Mouse (Mus musculus): Measurements from ENCODE around the gene Idh2.

Gene Idh2

DNA sequence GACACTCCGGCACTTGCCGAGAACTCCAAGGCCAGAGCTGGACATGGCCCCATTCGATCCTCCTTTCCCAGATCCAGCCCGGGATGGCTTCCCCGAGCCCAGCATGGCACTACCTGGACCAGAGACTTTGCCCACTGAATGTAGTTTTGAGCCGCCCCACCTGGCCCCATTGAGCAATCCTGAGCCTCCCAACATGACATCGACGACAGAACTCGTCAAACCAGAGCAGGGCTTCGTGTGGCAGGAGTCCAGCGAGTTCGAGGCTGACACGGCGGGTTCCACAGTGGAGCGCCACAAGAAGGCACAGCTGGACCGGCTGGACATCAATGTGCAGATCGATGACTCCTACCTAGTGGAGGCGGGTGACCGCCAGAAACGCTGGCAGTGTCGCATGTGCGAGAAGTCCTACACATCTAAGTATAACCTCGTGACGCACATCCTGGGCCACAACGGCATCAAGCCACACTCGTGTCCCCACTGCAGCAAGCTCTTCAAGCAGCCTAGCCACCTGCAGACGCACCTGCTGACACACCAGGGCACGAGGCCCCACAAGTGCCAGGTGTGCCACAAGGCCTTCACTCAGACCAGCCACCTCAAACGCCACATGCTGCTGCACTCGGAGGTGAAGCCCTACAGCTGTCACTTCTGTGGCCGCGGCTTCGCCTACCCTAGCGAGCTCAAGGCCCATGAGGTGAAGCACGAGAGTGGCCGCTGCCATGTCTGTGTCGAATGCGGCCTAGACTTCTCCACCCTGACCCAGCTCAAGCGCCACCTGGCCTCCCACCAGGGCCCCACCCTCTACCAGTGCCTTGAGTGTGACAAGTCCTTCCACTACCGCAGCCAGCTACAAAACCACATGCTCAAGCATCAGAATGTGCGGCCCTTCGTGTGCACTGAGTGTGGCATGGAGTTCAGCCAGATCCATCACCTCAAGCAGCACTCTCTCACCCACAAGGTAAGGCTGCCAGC is 33.3 kb downstream of the Idh2 start:
- no peak for DNase-seq

GRCm38 (mm10) chr7:80078792-80079301 is 36.3 kb downstream of the Idh2 start:
- DNase-seq: no peak

DNA sequence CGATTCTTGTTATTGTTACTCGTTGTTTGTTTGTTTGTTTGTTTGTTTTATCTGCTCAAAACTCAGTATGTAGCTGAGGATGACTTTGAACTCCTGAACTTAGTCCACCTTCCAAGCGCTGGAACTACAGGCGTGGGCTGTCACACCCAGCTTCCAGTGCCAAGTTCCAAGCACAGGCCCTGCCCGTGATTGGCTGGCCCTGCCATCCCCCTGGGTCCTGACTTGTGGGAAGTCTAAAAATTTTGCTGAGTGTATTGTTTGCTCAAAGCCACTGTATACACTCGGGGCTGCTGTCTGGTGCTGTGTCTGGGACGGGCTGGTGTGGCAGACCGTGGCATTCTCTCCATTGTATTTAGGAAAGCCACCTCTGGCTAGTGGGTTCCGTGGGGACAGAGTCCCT is 37.4 kb downstream of the Idh2 start:
- DNase-seq: no peak

DNA sequence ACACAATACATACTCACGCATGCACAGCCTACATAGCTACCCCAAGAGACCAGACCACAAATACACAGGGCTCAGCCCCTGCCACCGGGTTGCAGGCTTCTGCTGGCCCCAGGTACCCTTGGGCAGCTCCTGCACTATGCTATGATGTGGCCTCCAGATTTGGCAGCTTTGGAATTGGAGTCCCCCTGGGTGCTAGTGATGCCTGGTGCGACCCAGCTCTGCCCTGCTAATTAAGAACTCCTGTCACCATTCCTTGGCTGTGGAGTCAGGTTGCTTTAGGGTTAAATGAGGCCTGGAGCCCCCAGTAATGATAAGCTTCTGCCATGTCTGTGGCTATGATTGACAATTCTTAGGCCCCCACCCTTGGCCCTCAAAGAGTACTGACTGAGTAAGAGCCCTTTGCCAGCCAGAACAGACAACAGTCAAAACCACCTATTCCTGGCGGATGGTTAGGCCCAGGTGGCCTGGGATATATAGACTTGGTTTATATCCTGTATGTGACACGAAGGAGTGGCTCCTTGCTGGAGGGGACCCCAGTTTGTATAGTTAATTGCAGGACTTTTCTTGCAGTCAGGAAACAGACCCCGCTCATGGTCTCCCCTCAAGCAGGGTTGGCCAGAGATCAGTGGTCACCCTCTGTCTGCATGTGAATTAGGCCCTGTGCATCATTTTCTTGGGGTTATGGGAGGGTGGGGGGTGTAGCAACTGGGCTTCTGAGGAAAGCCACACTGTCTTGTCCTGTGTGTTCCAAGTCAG is 38.1 kb downstream of the Idh2 start:
- no peak for DNase-seq

DNA sequence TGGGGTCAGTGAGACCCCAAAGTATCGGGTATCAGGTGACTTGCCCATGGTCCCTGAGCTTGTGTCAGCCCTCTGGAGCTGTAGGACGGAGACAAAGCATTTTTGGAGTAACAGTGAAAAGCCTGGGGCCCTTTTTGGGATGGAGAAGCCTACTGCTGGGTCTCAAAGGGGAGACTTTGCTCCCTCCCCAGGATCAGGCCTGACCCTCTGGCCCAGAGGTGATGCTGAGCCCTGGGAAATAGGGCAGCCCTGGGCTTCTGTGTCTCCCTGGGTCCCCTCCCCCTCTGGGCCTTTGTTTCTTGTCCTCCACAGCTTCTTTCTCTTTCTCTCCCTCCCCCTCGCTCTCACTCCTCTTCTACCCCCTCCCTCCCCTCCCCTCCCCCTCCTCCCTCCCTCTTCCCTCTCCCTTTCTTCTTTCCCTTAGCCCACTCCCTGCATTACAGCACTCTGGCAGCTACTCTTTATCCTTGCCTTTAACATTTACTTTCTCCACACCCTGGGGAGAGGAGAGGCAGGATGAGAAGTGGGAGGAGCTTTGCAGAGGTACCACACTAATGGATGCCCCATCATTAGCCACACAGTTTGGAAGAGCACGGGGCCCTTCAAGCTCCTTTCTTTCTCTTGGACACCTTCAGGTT is 39.1 kb downstream of the Idh2 start:
- DNase-seq: no peak

DNA sequence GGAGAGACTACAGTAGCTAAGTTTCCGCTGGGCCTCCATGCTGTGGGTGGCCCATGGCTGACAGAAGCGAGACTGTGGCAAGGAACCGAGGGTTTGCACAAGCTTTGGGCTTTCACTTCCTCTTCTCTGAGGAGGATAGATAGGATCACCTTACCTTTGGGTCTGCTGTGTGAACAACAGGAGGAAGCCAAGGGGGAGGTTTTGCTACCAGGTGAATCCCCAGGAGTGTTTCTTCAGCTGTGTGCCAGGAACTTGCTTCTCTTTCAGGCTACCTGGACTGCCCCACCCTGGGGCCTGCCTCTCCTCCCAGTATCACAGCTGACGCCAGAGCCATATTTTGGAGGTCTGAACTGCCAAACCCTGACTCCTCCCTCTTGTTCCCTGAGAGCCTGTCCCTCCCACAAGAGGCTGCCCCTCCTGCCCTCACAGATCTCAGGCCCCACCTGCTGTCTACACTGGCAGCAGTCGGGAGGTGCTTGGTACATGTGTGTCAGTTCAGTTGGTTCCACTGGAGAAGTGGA is 40.2 kb downstream of the Idh2 start:
- peak in 1 of 2 experiments; percentile 46 for DNase-seq

DNA sequence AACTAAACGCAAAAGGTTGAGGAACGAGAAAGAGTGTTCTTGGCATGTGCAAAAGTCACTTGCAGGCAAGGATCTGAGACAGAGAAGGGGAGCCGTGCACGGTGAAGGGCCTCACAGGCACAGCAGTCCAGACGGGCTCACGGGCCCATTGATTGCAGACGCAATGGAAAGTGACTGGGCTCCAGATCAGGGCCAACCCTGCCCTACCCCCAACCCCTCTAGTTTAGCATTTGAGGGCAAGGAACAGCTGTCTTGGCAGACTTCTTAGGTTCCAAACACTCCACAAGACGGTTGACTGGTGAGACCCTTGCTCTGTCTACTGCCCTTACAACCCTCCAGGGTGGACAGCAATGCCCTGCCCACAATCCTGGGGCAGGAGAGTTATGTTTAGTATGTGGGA is 41.7 kb downstream of the Idh2 start:
- DNase-seq: no peak

DNA sequence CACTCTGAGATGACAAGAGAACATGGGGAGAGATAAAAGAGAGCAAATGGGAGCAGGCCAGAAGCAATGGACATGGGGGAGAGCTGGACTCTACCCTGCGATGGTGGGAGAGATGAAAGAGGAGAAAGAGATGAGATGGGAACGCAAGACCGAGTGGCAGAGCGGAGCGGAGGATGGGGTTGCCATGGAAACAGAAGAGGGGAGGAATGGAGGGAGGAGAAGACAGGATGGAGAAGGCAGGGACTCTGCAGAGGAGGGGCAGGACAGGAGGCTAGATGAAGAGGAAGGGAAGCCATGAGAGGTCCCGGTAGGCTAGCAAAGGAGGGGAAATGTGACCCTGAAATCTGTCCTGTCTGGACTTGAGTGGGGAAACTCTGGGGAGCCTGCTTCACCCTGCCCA is 42.9 kb downstream of the Idh2 start:
- DNase-seq: no peak

- no peak for DNase-seq
Observed at GRCm38 (mm10) chr7:80071209-80071608, 44.0 kb downstream of the Idh2 start.

DNA sequence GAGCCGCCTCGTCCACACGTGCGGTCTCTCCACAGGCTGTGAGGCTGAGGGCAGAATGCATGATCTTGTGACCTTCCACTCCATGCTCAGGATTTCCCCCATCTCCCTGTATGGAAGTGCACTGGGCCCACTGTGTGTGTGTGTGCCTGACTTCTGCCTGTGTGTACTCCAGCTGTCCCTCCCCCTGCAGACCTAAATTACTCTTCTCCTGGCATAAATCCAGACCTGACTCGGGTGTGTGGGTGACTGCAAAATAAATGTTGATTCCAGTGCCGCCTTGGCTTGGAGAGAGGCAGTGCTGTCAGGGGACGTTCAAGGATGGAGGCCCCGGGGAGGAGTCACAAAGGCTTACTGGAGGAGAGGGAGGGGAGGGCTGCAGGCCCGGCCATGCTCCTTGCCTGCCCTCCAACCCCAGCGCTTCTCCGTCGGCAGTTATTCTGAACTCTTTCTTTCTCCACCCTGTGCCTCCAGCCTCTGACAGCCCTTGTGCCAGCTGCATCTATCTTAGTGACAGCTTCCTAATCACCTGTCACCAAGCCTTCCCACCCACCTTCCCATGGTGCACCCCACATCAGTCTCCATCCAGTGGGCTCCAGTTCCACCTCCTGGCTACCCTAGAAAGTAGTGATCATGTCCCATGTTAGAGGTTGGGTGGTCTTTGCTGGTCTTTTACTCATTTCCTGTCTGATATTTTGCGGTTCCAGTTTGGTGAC is 45.4 kb downstream of the Idh2 start:
- no peak for DNase-seq

GRCm38 (mm10) chr7:80068341-80068740 is 46.9 kb downstream of the Idh2 start:
- DNase-seq: no peak

DNA sequence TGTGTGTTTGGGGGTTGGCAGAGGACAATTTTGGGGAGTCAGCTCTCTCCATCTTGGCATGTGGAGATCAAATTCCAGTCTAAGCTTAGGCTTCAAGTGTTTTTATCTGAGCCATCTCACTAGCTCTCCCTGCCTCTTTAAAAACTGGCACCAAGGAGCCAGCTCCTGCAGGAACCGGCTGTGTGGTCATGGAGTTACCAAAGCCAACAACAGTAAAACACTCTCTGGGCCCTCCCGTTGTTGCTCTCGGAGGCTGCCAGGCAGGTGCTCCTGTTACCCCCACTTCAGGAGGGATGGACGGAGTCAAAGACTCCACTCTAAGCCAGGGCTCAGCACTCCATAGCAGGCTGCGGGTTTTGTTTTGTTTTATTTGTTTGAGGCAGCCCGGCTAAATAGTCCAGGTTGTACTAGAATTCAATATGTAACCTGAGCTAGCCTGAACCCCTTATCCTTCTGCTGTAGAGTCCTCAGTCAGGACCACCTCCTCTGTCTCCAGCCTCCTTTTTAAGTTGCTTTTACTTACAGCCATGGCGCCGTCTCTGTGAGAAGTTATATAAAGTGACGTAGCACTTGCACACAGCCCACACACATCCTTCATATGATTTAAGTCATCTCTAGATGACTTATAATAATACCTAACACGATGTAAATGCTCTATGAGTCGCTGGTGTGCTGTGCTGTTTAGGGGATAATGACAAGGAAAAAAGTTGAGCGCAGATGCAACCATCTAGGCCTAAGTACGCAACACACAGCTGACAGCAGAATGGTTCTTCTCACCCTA is 48.3 kb downstream of the Idh2 start:
- DNase-seq: no peak

GRCm38 (mm10) chr7:80065250-80065649 is 49.9 kb downstream of the Idh2 start:
- no peak for DNase-seq

DNA sequence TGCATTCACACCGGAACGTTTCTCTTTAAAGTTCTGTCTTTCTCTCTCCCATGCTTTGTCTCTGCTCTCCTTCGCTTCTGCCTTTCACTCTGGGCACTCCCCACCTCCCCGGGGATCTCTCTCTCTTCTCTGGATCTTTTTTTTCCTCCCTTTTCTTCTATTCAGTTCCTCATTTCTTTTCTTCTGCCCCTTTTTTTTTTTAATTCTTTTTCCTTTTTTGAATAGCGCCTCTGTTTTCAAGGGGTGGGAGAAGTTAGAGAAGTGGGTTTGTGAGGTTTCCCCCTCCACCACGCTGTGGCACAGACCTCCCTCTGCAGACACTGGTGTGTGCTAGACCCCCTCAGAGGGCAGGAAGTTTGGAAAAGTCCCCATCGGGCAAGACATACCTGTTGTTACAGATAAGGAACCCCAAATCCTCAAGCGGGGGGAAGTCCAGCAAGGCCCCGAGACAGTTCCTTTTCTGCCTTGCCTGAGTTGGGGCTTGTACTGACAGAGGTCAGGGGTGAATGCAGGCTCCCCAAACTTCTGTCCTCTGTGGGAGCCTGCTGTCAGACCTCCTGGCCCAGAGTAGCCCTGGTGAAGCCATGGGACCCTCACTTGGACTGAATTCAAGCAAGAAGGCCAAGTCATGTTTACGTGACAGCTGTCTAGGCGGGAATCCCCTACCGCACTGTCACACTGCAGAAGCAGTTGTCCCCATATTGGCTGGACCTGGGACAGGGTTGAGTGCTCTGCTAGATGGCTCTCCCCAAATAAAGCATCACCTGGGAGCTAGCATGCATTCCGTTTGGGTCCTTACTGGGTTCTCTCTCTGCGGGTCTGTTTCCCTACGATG is 51.1 kb downstream of the Idh2 start:
- DNase-seq: no peak

- no peak for DNase-seq
Observed at GRCm38 (mm10) chr7:80063244-80063643, 51.9 kb downstream of the Idh2 start.

DNA sequence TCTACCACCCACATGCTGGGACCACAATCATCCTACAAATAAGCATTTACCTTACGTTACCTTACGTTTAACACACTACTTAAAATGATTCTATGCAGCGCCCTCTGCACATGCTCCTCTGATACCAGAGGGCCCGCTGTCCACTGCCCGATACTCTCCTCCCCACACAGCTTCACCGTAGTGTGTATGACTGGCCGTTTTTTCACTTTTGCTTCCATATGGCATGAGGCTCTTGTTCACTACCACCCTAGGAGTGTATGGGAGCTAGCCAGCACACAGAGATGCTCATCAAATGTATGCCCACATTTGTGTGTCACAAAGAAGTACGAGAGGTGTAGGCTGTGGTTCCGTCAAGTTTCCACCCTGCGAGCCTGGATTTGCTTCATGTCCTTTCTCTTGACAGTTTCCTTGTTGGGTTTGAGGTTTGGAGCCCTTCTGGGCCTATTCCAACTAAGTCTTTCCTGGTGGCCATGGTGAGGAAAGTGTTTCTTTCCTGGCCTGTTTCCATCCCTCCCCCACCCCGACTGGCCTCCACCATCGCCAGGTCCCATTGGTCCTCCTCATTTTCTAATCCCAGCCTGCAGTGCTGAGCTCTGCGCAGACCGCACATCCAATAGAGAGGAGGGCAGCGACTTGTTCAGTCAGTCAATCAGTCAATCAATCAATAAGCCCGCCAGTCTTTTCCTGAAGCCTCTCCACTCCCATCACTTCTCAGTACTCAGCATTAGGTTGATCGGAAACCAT is 52.9 kb downstream of the Idh2 start:
- DNase-seq: no peak

DNA sequence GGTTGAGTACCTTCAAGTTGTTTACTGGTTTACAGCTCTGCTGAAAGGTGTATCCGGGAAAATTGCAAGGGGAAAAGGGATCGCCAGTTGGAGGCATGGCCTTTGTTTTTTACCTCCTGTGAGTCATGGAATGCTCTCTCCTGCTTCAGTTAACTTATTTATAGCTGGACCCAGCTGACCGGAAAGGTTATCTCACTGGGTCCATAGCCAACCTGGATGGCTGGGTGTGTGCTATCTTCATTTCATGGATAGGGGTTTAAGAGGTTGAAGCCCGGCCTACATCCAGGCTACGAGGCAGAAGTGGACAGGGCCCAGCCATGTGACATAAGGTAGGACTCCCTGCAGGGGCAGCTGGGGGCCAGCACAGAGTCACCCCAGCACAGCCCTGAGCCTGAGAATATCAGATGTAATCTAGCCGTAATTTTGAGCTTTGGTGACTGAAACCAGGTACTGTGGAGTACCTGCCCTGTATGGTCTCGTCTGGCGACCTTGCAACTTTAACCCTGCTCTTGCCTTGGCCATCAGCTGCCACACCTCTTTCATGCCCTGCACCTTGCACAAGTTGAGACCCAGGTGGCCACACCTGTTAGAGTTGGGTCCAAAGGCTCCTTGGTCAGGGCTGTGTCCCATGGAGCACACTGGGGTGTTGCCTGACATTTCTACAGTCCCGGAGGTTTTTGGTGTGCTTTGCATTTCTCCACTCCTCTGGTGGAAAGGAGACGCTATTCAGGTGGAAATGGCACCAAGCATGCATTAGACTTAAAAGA is 55.0 kb downstream of the Idh2 start:
- DNase-seq: no peak

GRCm38 (mm10) chr7:80059064-80059838 is 55.9 kb downstream of the Idh2 start:
- no peak for DNase-seq
